ENCODE assay signal across 8 mouse cellular contexts in the genomic region with DNA sequence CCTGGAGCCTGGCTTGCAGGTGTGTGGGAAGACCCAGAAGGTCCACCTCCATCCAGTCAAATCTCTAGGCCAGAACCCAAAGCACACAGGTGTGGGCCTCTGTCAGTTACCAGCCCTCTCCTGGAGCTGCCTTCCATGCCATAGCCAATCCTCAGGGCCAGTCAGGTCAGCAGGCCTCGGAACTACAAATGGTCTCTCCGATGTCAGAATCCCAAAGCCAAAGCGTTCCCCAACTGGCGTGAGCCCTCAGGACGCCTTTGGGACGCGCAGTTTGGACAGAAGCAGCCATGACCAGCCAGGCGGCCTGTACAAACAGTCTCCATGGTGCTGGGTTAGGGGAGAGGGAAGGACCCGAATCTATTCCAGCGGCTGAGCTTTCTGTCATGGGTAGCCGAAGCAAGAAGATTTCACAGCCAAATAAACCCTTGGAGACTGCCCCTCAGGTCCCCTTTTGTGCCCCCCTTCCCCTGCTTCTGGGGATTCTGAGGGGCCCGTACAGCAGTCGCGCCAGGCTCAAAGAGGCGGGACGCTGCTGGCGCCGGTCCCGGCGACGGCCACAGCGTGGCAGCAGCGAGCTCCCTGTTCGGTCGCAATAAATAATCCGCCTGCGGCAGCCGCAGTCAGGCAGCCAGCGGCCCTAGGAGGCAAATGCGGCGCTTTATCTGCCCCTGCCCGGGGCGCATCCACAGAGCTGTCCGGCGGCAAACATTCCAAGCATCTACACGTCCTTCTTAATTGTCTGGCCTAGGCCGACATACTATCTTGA. TPM values are rescaled to one million over a fixed set of nuclear protein-coding genes. Genes with fewer than 3 reads are reported as not detected.
DNase-seq lines count a peak whose midpoint lies in the region; ATAC-seq and TF ChIP-seq lines count a peak whose summit lies in the region.

No protein-coding gene starts in this region.

- no peak overlapping the region for H3K9ac ChIP-seq in heart, embryonic 12.5 days
- peak overlapping the region; percentile 85 for H3K9ac ChIP-seq in kidney, embryonic 15.5 days
- no peak overlapping the region for H3K9ac ChIP-seq in liver, embryonic 16.5 days (ENCODE audit: low read depth, low read length)

- no peak for TF ChIP-seq POLR2A in testis, adult 2 months (IDR thresholded peaks at IDR 0.05; ENCODE audit: control insufficient read depth, low read depth, low read length)

- peaks cover 10% of the 10 kb centered on the region; the same call in 1 of the 2 replicates for H3K4me1 ChIP-seq in embryonic facial prominence, embryonic 10.5 days
- H3K4me1 ChIP-seq in heart, embryonic 12.5 days (replicated peaks), result peaks cover 16% of the 10 kb centered on the region
- H3K4me1 ChIP-seq in kidney, embryonic 15.5 days, result peaks cover 75% of the 10 kb centered on the region
- no peaks in the 10 kb centered on the region; the same call in none of the 2 replicates for H3K4me1 ChIP-seq in liver, embryonic 16.5 days (ENCODE audit: control insufficient read depth, low read depth, low read length)
- peaks cover 17% of the 10 kb centered on the region for H3K4me1 ChIP-seq in testis, adult 2 months (ENCODE audit: control insufficient read depth, insufficient read depth, low read length)

- peak; percentile 54 for ATAC-seq in heart, embryonic 12.5 days (ENCODE audit: insufficient number of reproducible peaks, low FRiP score)
- ATAC-seq in kidney, embryonic 15.5 days (replicated peaks; ENCODE audit: low FRiP score), result peak; percentile 40
- ATAC-seq in liver, embryonic 16.5 days (ENCODE audit: low read depth), result no peak

- H3K27me3 ChIP-seq in embryonic facial prominence, embryonic 10.5 days (replicated peaks; ENCODE audit: low read depth, poor library complexity, severe bottlenecking), result peaks cover 100% of the 10 kb centered on the region
- H3K27me3 ChIP-seq in heart, embryonic 12.5 days (replicated peaks), result peaks cover 96% of the 10 kb centered on the region
- peaks cover 13% of the 10 kb centered on the region; the same call in 1 of the 2 replicates for H3K27me3 ChIP-seq in kidney, embryonic 15.5 days
- H3K27me3 ChIP-seq in liver, embryonic 16.5 days (ENCODE audit: control insufficient read depth, insufficient read depth, low read depth, low read length), result peaks cover 97% of the 10 kb centered on the region
- H3K27me3 ChIP-seq in testis, adult 2 months (ENCODE audit: control insufficient read depth, insufficient read depth, low read length), result peaks cover 10% of the 10 kb centered on the region

- peak; percentile 59 for TF ChIP-seq CTCF in testis, adult 2 months (IDR thresholded peaks at IDR 0.05; ENCODE audit: control insufficient read depth, insufficient read depth, insufficient replicate concordance, low read depth, low read length)

- no peaks in the 10 kb centered on the region for H3K9me3 ChIP-seq in embryonic facial prominence, embryonic 10.5 days
- H3K9me3 ChIP-seq in heart, embryonic 12.5 days (replicated peaks), result no peaks in the 10 kb centered on the region
- H3K9me3 ChIP-seq in kidney, embryonic 15.5 days (replicated peaks), result no peaks in the 10 kb centered on the region
- no peaks in the 10 kb centered on the region for H3K9me3 ChIP-seq in liver, embryonic 16.5 days (replicated peaks; ENCODE audit: control insufficient read depth, low read length)

- no peaks in the 10 kb centered on the region for H3K36me3 ChIP-seq in embryonic facial prominence, embryonic 10.5 days (replicated peaks)
- H3K36me3 ChIP-seq in heart, embryonic 12.5 days, result no peaks in the 10 kb centered on the region
- 0 out of 2 replicates have a peak, but pooled peaks cover 3% of the 10 kb centered on the region for H3K36me3 ChIP-seq in kidney, embryonic 15.5 days
- H3K36me3 ChIP-seq in liver, embryonic 16.5 days (ENCODE audit: control insufficient read depth, insufficient read depth), result no peaks in the 10 kb centered on the region
- H3K36me3 ChIP-seq in testis, adult 2 months (ENCODE audit: control insufficient read depth, insufficient read depth, low read length), result no peaks in the 10 kb centered on the region

- H3K27ac ChIP-seq in embryonic facial prominence, embryonic 10.5 days (replicated peaks), result no peak overlapping the region
- no peak overlapping the region for H3K27ac ChIP-seq in heart, embryonic 12.5 days (ENCODE audit: poor library complexity, severe bottlenecking)
- peak overlapping the region; percentile 99 for H3K27ac ChIP-seq in kidney, embryonic 15.5 days
- H3K27ac ChIP-seq in liver, embryonic 16.5 days (ENCODE audit: low read length), result no peak overlapping the region
- no peak overlapping the region for H3K27ac ChIP-seq in testis, adult 2 months (ENCODE audit: control insufficient read depth, insufficient read depth, low read depth, low read length)

- DNase-seq in 3T3-L1 (ENCODE audit: low read depth, low spot score), result peak; percentile 86
- DNase-seq in ZHBTc4 (ENCODE audit: low read depth, low spot score), result peak; percentile 91
- DNase-seq in embryonic facial prominence, embryonic 10.5 days (ENCODE audit: low spot score), result peak; percentile 85
- DNase-seq in natural killer cell, adult 2 months (ENCODE audit: low spot score in 2 of 2), result peak; percentile 55 to 65

- 0 out of 2 replicates have a peak overlapping the region, but pooled peaks have one; percentile 11 for H3K4me2 ChIP-seq in heart, embryonic 12.5 days
- H3K4me2 ChIP-seq in kidney, embryonic 15.5 days, result peak overlapping the region; percentile 92
- 0 out of 2 replicates have a peak overlapping the region, but pooled peaks have one; percentile 15 for H3K4me2 ChIP-seq in liver, embryonic 16.5 days (ENCODE audit: low read depth, low read length)

- WGBS in embryonic facial prominence, embryonic 10.5 days, result under 1% methylated on average over 37 of the region's 37 CpGs
- WGBS in heart, embryonic 12.5 days, result 2% methylated on average over 37 of the region's 37 CpGs
- under 1% methylated on average over 37 of the region's 37 CpGs for WGBS in kidney, embryonic 15.5 days
- 3% methylated on average over 37 of the region's 37 CpGs for WGBS in liver, embryonic 16.5 days (ENCODE audit: insufficient replicate concordance)

- 0 out of 2 replicates have a peak overlapping the region, but pooled peaks have one; percentile 20 for H3K4me3 ChIP-seq in embryonic facial prominence, embryonic 10.5 days
- H3K4me3 ChIP-seq in heart, embryonic 12.5 days, result no peak overlapping the region
- peak overlapping the region; percentile 69 for H3K4me3 ChIP-seq in kidney, embryonic 15.5 days (replicated peaks)
- H3K4me3 ChIP-seq in liver, embryonic 16.5 days (ENCODE audit: low read depth, low read length), result 0 out of 2 replicates have a peak overlapping the region, but pooled peaks have one; percentile 19
- H3K4me3 ChIP-seq in testis, adult 2 months (ENCODE audit: control insufficient read depth, low read depth, low read length), result no peak overlapping the region; the same call in 1 of the 2 replicates

RNA-seq across cellular contexts. Expression of gene Hoxa3, which starts 1.8 kb away (rescaled TPM):
- 0.66 and 2.2 TPM in 2 replicates for polyA plus RNA-seq in embryonic facial prominence, embryonic 10.5 days (2016; fragmentation: Nextera tagmentation; extraction: Ambion mirVana)
- 0.72 and 0.80 TPM in 2 replicates for polyA plus RNA-seq in heart, embryonic 12.5 days (2016; fragmentation: Nextera tagmentation; extraction: Ambion mirVana)
- polyA plus RNA-seq in kidney, embryonic 15.5 days (2015; fragmentation: Nextera tagmentation; extraction: Ambion mirVana), result 9.5 and 11.8 TPM in 2 replicates
- polyA plus RNA-seq in liver, embryonic 16.5 days (2015; fragmentation: Nextera tagmentation; extraction: Ambion mirVana), result 0.14 and 0.27 TPM in 2 replicates
- 5.4 and 5.8 TPM in 2 replicates for polyA plus RNA-seq in testis, adult 2 months (2012; rRNA removed)

RNA-seq across cellular contexts. Expression of gene Gm28308, which starts 1.8 kb away (rescaled TPM):
- not detected in 2 replicates for polyA plus RNA-seq in embryonic facial prominence, embryonic 10.5 days (2016; fragmentation: Nextera tagmentation; extraction: Ambion mirVana)
- not detected in 2 replicates for polyA plus RNA-seq in heart, embryonic 12.5 days (2016; fragmentation: Nextera tagmentation; extraction: Ambion mirVana)
- 0.92 TPM in 1 of 2 replicates, not detected in the other for polyA plus RNA-seq in kidney, embryonic 15.5 days (2015; fragmentation: Nextera tagmentation; extraction: Ambion mirVana)
- polyA plus RNA-seq in liver, embryonic 16.5 days (2015; fragmentation: Nextera tagmentation; extraction: Ambion mirVana), result not detected in 2 replicates
- polyA plus RNA-seq in testis, adult 2 months (2012; rRNA removed), result not detected in 2 replicates

RNA-seq across cellular contexts. Expression of gene Hoxa6, which starts 2.8 kb away (rescaled TPM):
- not detected in 2 replicates for polyA plus RNA-seq in embryonic facial prominence, embryonic 10.5 days (2016; fragmentation: Nextera tagmentation; extraction: Ambion mirVana)
- polyA plus RNA-seq in heart, embryonic 12.5 days (2016; fragmentation: Nextera tagmentation; extraction: Ambion mirVana), result not detected in 2 replicates
- 4.2 and 4.3 TPM in 2 replicates for polyA plus RNA-seq in kidney, embryonic 15.5 days (2015; fragmentation: Nextera tagmentation; extraction: Ambion mirVana)
- polyA plus RNA-seq in liver, embryonic 16.5 days (2015; fragmentation: Nextera tagmentation; extraction: Ambion mirVana), result not detected in 2 replicates
- polyA plus RNA-seq in testis, adult 2 months (2012; rRNA removed), result 0.21 TPM in 1 of 2 replicates, not detected in the other

RNA-seq across cellular contexts. Expression of gene Hoxa5, which starts 7.0 kb away (rescaled TPM):
- 0.23 TPM in 1 of 2 replicates, not detected in the other for polyA plus RNA-seq in embryonic facial prominence, embryonic 10.5 days (2016; fragmentation: Nextera tagmentation; extraction: Ambion mirVana)
- polyA plus RNA-seq in heart, embryonic 12.5 days (2016; fragmentation: Nextera tagmentation; extraction: Ambion mirVana), result 0.96 and 1.7 TPM in 2 replicates
- 11.0 and 11.5 TPM in 2 replicates for polyA plus RNA-seq in kidney, embryonic 15.5 days (2015; fragmentation: Nextera tagmentation; extraction: Ambion mirVana)
- 0.26 and 0.68 TPM in 2 replicates for polyA plus RNA-seq in liver, embryonic 16.5 days (2015; fragmentation: Nextera tagmentation; extraction: Ambion mirVana)
- polyA plus RNA-seq in testis, adult 2 months (2012; rRNA removed), result 0.06 and 0.08 TPM in 2 replicates

RNA-seq across cellular contexts. Expression of gene Hoxa7, which starts 10.3 kb away (rescaled TPM):
- 0.15 TPM in 1 of 2 replicates, not detected in the other for polyA plus RNA-seq in embryonic facial prominence, embryonic 10.5 days (2016; fragmentation: Nextera tagmentation; extraction: Ambion mirVana)
- polyA plus RNA-seq in heart, embryonic 12.5 days (2016; fragmentation: Nextera tagmentation; extraction: Ambion mirVana), result 0.44 TPM in 1 of 2 replicates, not detected in the other
- 26.7 and 27.2 TPM in 2 replicates for polyA plus RNA-seq in kidney, embryonic 15.5 days (2015; fragmentation: Nextera tagmentation; extraction: Ambion mirVana)
- polyA plus RNA-seq in liver, embryonic 16.5 days (2015; fragmentation: Nextera tagmentation; extraction: Ambion mirVana), result 0.26 and 0.34 TPM in 2 replicates
- polyA plus RNA-seq in testis, adult 2 months (2012; rRNA removed), result 0.48 and 0.72 TPM in 2 replicates

Comparison
In these comparisons a context has a peak if more than half of its experiments do, and no peak if none do; other contexts are left out.
1. H3K4me3 ChIP-seq: peak in embryonic facial prominence, embryonic 10.5 days (single experiment), kidney, embryonic 15.5 days (single experiment) and liver, embryonic 16.5 days (single experiment); none in heart, embryonic 12.5 days (single experiment) and testis, adult 2 months (single experiment).
2. H3K4me2 ChIP-seq: peak in every context shown above with its lines; median percentile 92 in kidney, embryonic 15.5 days; 15 in liver, embryonic 16.5 days; 11 in heart, embryonic 12.5 days.
3. Peak in every context shown above with its lines, with median percentiles within 50 percentile points of each other: DNase-seq.